Mouse (Mus musculus): ENCODE results near the gene Zdhhc17. TPM values are rescaled to one million over a fixed set of nuclear protein-coding genes. Genes with fewer than 3 reads are reported as not detected.

The Zdhhc17 gene
- polyA plus RNA-seq (2016; fragmentation: Nextera tagmentation; extraction: Ambion mirVana): 45.1 and 48.1 TPM in 2 replicates

- peak within 1 kb of the TSS; percentile 99 for H3K27ac ChIP-seq
- ATAC-seq (ENCODE audit: low FRiP score): peak; percentile 94
- no peaks in the 10 kb centered on the region for H3K27me3 ChIP-seq
- peak within 1 kb of the TSS; percentile 90 for H3K9ac ChIP-seq
- H3K4me2 ChIP-seq (replicated peaks): peak within 1 kb of the TSS; percentile 69
- H3K9me3 ChIP-seq (replicated peaks): no peaks in the 10 kb centered on the region
- H3K4me3 ChIP-seq: peak within 1 kb of the TSS; percentile 72
- peaks cover 25% of the 10 kb centered on the region for H3K4me1 ChIP-seq
- under 1% methylated on average over 102 of the region's 112 CpGs for WGBS
- no peaks in the 10 kb centered on the region for H3K36me3 ChIP-seq
Observed at GRCm38 (mm10) chr10:111009641-111010479, at the start of gene Zdhhc17. Gene Zdhhc17 (minus strand): TSS chr10:111010140.

- Histone ChIP-seq H3K36me3 (no peaks in the 10 kb centered on the region), H3K27me3 (no peaks in the 10 kb centered on the region), H3K9me3 (replicated peaks) (no peaks in the 10 kb centered on the region), H3K4me2 (replicated peaks) (no peak overlapping the region), H3K4me1 (peaks cover 5% of the 10 kb centered on the region; the same call in 1 of the 2 replicates), H3K9ac (no peak overlapping the region), H3K27ac (no peak overlapping the region), H3K4me3 (no peak overlapping the region)
- no peak for ATAC-seq (ENCODE audit: low FRiP score)
- 41% methylated on average over 4 of the region's 4 CpGs for WGBS
Observed at GRCm38 (mm10) chr10:111055770-111056169, 45.8 kb upstream of the Zdhhc17 start.

- Histone ChIP-seq H3K27ac (no peak overlapping the region), H3K4me2 (replicated peaks) (no peak overlapping the region), H3K9me3 (replicated peaks) (no peaks in the 10 kb centered on the region), H3K4me3 (no peak overlapping the region), H3K27me3 (no peaks in the 10 kb centered on the region), H3K36me3 (no peaks in the 10 kb centered on the region), H3K4me1 (peaks cover 5% of the 10 kb centered on the region; the same call in 1 of the 2 replicates), H3K9ac (no peak overlapping the region)
- WGBS: 84% methylated on average over 3 of the region's 3 CpGs
- ATAC-seq (ENCODE audit: low FRiP score): no peak
Observed at GRCm38 (mm10) chr10:111051606-111052005, 41.7 kb upstream of the Zdhhc17 start.

- 86% methylated on average over 4 of the region's 4 CpGs for WGBS
- Histone ChIP-seq H3K27me3 (no peaks in the 10 kb centered on the region), H3K27ac (no peak overlapping the region), H3K4me3 (no peak overlapping the region), H3K4me2 (replicated peaks) (no peak overlapping the region), H3K9me3 (replicated peaks) (no peaks in the 10 kb centered on the region), H3K4me1 (peaks cover 2% of the 10 kb centered on the region; the same call in 1 of the 2 replicates), H3K9ac (no peak overlapping the region), H3K36me3 (no peaks in the 10 kb centered on the region)
- ATAC-seq (ENCODE audit: low FRiP score): no peak
Observed at GRCm38 (mm10) chr10:111050511-111050910, 40.6 kb upstream of the Zdhhc17 start.

DNA sequence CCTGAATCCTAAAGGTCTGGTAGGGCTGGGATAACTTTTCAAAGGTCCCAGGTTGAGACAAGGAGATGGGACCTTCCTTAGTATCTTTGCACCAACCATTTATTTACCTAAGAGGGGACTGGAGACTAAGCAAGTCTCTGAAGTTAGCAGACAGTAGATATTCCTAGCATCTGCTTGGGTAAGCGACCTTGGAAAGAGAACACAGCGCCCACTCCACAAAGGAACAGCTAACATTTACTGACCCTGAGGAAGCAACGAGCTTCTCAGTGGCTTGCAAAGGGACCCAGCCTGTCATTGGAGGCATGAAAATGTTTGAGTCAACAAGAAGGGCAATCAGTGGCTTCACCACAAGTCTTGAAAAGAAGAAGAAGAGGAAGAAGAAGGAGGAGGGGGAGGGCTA is 40.1 kb upstream of the Zdhhc17 start:
- ATAC-seq (ENCODE audit: low FRiP score): no peak
- H3K9me3 ChIP-seq (replicated peaks): no peaks in the 10 kb centered on the region
- H3K4me2 ChIP-seq (replicated peaks): no peak overlapping the region
- no peak overlapping the region for H3K4me3 ChIP-seq
- WGBS: 79% methylated on average over 3 of the region's 3 CpGs
- no peak overlapping the region for H3K27ac ChIP-seq
- H3K36me3 ChIP-seq: no peaks in the 10 kb centered on the region
- no peak overlapping the region for H3K9ac ChIP-seq
- H3K4me1 ChIP-seq: no peaks in the 10 kb centered on the region
- H3K27me3 ChIP-seq: no peaks in the 10 kb centered on the region

GRCm38 (mm10) chr10:111047895-111048294 is 38.0 kb upstream of the Zdhhc17 start:
- Histone ChIP-seq H3K27ac (no peak overlapping the region), H3K4me3 (no peak overlapping the region), H3K36me3 (no peaks in the 10 kb centered on the region), H3K4me2 (replicated peaks) (no peak overlapping the region), H3K9me3 (replicated peaks) (peaks cover 8% of the 10 kb centered on the region; the same call in 1 of the 2 replicates), H3K27me3 (no peaks in the 10 kb centered on the region), H3K4me1 (no peaks in the 10 kb centered on the region), H3K9ac (no peak overlapping the region)
- 96% methylated on average over 7 of the region's 7 CpGs for whole genome bisulfite sequencing
- ATAC-seq (ENCODE audit: low FRiP score): no peak

GRCm38 (mm10) chr10:111040078-111040656 is 30.2 kb upstream of the Zdhhc17 start:
- WGBS: 88% methylated on average over 7 of the region's 7 CpGs
- Histone ChIP-seq H3K9ac (no peak overlapping the region), H3K36me3 (no peaks in the 10 kb centered on the region), H3K4me1 (no peaks in the 10 kb centered on the region), H3K4me3 (no peak overlapping the region), H3K4me2 (replicated peaks) (no peak overlapping the region), H3K27me3 (no peaks in the 10 kb centered on the region), H3K9me3 (replicated peaks) (peaks cover 8% of the 10 kb centered on the region; the same call in 1 of the 2 replicates), H3K27ac (no peak overlapping the region)
- ATAC-seq (ENCODE audit: low FRiP score): no peak

DNA sequence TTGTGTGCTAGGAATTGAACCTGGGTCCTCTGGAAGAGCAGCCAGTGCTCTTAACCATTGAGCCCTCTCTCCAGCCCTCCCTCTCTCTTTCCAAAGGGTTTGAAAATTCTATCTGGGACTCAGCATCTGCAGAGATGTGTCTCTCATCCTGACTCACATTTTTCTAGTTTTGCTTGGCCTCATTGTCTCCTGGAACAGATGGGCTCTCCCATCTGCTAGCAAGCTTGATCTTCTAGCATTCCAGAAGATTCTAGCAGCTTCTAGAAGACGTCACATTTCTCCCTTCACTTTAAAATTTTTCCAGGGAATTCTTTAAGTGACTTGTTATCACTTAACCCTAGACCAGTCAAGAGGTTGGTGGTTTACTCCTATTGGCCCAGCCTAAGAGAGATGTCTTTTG is 26.9 kb upstream of the Zdhhc17 start:
- no peaks in the 10 kb centered on the region for H3K4me1 ChIP-seq
- H3K4me3 ChIP-seq: no peak overlapping the region
- H3K4me2 ChIP-seq (replicated peaks): no peak overlapping the region
- no peaks in the 10 kb centered on the region for H3K27me3 ChIP-seq
- 87% methylated on average over 1 of the region's 1 CpGs for WGBS
- no peak overlapping the region for H3K9ac ChIP-seq
- H3K36me3 ChIP-seq: no peaks in the 10 kb centered on the region
- no peak for ATAC-seq (ENCODE audit: low FRiP score)
- H3K9me3 ChIP-seq (replicated peaks): no peaks in the 10 kb centered on the region
- H3K27ac ChIP-seq: no peak overlapping the region

GRCm38 (mm10) chr10:111035134-111035533 is 25.2 kb upstream of the Zdhhc17 start:
- Histone ChIP-seq H3K27ac (no peak overlapping the region), H3K4me1 (no peaks in the 10 kb centered on the region), H3K27me3 (no peaks in the 10 kb centered on the region), H3K4me2 (replicated peaks) (no peak overlapping the region), H3K9me3 (replicated peaks) (no peaks in the 10 kb centered on the region), H3K36me3 (no peaks in the 10 kb centered on the region), H3K4me3 (no peak overlapping the region), H3K9ac (no peak overlapping the region)
- no peak for ATAC-seq (ENCODE audit: low FRiP score)
- WGBS: 80% methylated on average over 1 of the region's 1 CpGs

DNA sequence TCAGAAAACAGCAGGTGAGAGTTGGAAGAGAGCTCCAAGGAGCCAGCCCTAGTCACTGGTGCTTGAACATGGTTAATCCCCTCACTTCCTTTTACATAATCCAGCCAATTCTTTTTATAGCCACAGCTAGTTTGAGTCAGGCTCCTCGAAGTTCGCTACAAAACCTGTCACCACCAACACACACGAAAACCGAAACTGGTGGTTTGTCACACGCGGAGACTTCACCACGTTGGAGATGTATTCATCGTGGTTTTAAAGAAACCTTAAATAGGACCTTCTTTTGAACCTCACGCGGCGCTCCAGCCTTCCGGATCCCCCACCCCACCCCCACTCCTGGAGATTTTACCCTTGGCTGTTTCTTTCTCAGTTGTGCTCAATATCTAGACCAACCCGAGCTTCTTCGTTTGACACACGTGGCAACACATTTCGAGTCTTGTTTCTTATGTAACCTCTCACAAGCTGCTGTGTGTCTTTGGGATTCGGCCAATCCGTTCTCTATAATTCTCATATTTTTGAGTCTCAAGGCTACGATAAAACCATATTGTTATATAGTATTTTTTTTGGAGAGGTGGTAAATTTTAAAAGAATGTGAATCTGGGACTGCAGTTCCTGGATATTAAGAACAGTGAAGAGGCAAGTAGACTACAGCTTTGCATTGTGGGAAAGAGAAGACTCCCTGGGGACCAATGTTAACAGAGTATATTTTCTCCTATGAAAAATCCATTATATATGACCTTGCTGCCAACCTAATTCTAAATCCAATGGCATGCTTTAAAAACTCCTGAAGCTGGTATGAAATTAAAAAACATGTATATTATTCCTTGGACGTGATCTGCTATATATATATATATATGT is 21.8 kb upstream of the Zdhhc17 start:
- Histone ChIP-seq H3K4me1 (no peaks in the 10 kb centered on the region), H3K36me3 (no peaks in the 10 kb centered on the region), H3K4me3 (no peak overlapping the region), H3K27me3 (no peaks in the 10 kb centered on the region), H3K9me3 (replicated peaks) (no peaks in the 10 kb centered on the region), H3K9ac (no peak overlapping the region), H3K4me2 (replicated peaks) (peak overlapping the region; percentile 33; the same call in 1 of the 2 replicates), H3K27ac (no peak overlapping the region)
- 49% methylated on average over 20 of the region's 20 CpGs for WGBS
- ATAC-seq (ENCODE audit: low FRiP score): no peak

DNA sequence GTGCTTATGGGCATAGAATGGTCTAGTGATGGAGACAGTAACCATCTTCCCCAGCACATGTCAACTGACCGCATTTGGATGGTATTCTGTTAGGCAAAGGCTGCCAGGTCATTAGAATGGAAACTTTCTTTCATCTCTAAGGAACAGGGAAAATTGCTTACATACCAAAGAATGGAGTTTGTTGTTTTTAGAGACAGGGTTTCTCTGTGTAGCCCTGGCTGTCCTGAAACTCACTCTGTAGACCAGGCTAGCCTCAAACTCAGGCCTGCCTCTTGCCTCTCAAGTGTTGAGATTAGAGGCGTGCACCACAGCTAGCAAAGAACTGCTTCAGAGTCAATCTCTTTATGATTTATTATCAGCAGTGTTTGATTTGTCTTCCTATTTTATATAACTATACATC is 20.9 kb upstream of the Zdhhc17 start:
- H3K27ac ChIP-seq: no peak overlapping the region
- H3K9ac ChIP-seq: no peak overlapping the region
- no peaks in the 10 kb centered on the region for H3K36me3 ChIP-seq
- no peaks in the 10 kb centered on the region for H3K9me3 ChIP-seq (replicated peaks)
- no peak for ATAC-seq (ENCODE audit: low FRiP score)
- H3K4me1 ChIP-seq: no peaks in the 10 kb centered on the region
- H3K27me3 ChIP-seq: no peaks in the 10 kb centered on the region
- WGBS: 90% methylated on average over 2 of the region's 2 CpGs
- no peak overlapping the region for H3K4me3 ChIP-seq
- H3K4me2 ChIP-seq (replicated peaks): no peak overlapping the region

DNA sequence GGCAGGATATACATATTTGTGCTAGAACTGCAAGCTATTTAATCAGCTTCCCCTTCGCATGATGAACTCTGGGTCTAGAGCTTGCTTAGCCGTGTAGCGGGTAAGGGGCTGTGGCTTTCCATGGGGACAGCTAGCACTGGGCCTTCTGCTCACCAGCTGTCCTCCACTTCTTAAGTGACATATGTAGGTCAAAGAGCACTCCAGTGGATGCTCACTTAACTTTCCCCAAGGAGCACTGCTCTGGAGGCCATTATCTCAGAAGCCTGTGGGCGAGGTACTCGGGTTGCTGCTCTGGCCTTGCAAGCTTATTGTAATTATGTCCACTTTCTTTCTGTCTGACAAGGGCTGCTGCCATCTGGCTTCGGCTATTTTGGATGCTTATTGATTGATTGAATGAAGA is 16.2 kb upstream of the Zdhhc17 start:
- Histone ChIP-seq H3K27ac (no peak overlapping the region), H3K4me3 (no peak overlapping the region), H3K27me3 (no peaks in the 10 kb centered on the region), H3K36me3 (no peaks in the 10 kb centered on the region), H3K4me1 (no peaks in the 10 kb centered on the region), H3K9me3 (replicated peaks) (no peaks in the 10 kb centered on the region), H3K9ac (no peak overlapping the region), H3K4me2 (replicated peaks) (no peak overlapping the region)
- no peak for ATAC-seq (ENCODE audit: low FRiP score)
- WGBS: 70% methylated on average over 6 of the region's 6 CpGs
